Mouse (Mus musculus): ENCODE measurements at regions not wholly inside any gene's neighbourhood (a gene's known extent, or its start where the extent isn't known, plus 50 kb on each side); places are given as distances from the start of the nearest gene placed in this dataset.

DNA sequence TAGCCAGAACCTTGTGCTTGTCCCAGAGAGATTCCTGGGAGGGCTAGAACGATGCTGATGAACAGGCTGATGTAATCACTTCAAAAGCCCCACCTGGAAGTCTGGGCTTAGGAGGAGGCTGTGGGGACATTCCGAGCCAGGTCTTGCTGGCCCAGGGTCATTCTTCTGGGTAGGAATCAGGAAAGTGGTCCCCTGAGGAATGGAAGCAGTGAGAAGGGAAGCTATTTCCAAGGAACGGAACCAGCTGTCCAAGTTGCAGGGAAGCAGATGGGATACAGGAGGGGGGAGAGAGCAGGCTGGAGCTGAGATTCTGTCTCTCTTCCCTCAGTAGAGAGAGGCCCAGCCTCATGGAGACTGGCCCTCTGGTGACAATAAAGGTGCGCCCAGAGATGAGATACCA is 243.9 kb downstream of the Tcf7l2 start:
- no peak for DNase-seq (ENCODE audit: low read depth, low spot score)

GRCm38 (mm10) chr19:55991791-55992726 is 250.4 kb downstream of the Tcf7l2 start:
- DNase-seq (ENCODE audit: low read depth, low spot score), result no peak

DNA sequence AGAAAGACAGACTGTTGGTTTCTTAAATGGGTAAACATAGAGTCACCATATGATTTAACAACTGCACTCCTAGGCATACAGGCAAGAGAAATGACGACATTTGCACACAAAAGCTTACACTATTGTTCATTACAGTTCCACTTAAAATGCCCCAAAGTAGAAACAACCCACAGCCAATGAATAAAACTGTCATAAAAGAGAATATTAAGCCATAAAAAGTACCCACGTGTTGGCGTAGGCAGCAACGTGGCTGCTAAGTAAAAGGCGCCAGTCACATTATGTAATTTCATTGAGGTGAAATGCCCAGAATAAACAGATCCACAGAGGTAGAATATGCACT is 251.1 kb downstream of the Tcf7l2 start:
- no peak for DNase-seq (ENCODE audit: low read depth, low spot score)

- no peak for DNase-seq (ENCODE audit: low read depth, low spot score)
Measured at GRCm38 (mm10) chr19:55995721-55996120, 254.1 kb downstream of the Tcf7l2 start.

GRCm38 (mm10) chr19:55998454-55999180 is 257.0 kb downstream of the Tcf7l2 start:
- DNase-seq (ENCODE audit: low read depth, low spot score), result no peak

DNA sequence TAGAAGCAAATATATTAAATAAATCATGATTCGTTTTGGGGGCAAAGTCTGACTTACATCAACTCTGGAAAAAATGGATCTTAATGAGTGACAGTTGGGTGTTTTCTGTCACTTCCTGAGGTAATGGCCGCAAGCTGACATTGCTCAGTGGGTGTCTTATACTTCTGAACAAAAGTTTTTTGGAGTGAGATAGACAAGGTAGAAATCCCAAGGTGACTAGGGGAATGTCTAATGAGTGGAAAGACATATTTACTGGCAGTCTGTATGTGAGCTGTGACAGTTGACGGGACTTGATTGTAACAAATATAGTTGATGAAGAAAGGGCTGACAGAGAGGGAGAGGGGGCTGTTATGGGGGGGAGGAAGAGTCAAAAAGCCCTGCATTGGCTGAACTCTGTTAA is 257.8 kb downstream of the Tcf7l2 start:
- DNase-seq (ENCODE audit: low read depth, low spot score), result no peak

DNA sequence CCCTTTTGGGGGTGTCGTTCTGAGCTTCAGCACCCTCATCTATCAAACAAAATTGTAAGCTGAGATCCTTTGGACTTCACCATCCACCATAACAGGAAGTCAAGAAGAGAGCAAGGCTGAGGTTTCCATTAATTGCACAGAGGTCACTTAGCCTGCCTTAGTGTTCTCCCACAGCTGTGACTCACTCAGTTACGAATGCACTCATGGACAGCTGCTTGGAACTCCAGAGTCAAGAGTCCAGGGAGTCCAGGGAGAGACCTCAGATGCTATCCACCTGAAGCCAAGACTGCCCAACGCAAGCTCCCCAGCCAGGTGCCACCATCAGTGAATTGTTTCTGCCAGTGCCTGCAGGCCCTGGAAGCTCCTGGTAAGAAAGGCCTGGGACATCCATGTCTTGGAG is 259.8 kb downstream of the Tcf7l2 start:
- DNase-seq (ENCODE audit: low read depth, low spot score), result no peak

DNA sequence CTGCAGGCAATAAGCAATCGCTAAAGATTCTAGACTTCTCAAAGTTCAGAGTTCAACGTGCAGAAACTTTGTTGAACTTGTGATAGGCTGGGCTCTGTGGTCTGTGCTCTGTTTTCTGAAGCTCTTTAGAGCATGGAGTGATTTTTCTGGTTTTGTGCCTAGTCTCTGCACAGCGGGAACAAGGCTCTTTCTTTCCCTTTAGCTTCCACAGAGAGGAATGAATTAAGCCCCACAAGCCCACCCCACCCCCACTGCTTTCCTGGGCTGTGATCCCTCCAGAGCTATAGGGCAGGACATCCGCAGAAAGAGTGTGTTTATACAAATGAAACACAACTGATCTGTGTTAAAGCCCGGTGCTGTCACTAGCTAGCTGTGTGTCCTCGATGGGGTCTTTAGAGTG is 264.3 kb downstream of the Tcf7l2 start:
- no peak for DNase-seq (ENCODE audit: low read depth, low spot score)

DNA sequence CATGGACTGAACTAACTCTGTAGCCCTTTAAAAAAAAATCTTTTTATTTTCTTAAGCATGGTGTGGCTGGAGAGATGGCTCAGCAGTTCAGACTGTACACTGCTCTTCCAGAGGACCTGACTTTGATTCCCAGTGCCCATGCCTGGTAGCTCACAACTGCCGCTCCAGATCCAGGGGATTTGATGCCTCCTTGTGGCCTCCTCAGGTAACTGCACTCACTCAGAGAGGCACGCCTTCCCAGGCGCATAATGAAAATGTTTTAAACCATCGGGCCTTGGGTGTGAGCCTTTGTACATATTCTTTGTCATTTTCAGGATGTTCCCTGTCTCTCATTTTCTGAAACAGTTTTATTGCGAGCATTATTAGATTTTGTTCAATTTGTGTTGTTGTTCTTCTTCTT is 265.8 kb downstream of the Tcf7l2 start:
- no peak for DNase-seq (ENCODE audit: low read depth, low spot score)

DNA sequence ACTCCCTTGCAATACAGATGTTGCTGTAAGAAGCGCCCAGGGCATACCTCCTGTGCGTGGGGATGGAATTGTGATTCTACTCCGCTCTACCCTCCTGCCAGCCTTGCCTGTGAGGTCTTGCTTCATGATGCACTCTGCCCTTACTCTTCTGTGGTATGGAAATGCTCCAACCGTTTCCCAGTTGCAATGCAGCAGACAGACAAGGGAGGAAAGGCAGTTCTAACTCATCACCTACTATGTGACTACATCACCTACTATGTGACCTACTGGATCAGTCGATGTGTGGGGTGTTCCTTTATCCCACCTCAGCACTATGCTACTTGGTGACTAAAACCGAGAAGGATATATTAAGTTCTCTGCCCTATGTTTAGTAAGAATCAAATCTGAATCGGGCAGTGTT is 269.1 kb downstream of the Tcf7l2 start:
- no peak for DNase-seq (ENCODE audit: low read depth, low spot score)

DNA sequence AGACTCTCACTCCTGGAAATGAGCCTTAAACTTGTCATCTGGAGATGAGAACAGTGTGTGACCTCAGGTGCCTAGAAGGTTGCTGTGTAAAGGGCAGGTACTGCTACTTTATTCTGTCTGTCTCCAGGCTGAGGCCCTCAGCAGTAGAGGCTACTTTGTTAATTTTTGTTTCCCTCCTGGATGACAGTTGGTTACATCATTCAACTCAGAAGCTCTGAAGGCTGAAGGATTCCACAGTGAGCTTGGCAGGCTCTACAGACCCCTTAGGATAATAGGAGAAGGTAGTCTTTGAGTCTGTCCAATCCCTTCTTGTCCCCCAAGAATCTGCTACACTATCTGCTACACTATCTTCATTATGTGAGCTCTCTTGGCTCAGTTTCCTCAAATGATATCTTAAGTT is 269.7 kb downstream of the Tcf7l2 start:
- no peak for DNase-seq (ENCODE audit: low read depth, low spot score)

GRCm38 (mm10) chr19:56016548-56017346 is 270.2 kb upstream of the Habp2 start:
- DNase-seq (ENCODE audit: low read depth, low spot score), result no peak

DNA sequence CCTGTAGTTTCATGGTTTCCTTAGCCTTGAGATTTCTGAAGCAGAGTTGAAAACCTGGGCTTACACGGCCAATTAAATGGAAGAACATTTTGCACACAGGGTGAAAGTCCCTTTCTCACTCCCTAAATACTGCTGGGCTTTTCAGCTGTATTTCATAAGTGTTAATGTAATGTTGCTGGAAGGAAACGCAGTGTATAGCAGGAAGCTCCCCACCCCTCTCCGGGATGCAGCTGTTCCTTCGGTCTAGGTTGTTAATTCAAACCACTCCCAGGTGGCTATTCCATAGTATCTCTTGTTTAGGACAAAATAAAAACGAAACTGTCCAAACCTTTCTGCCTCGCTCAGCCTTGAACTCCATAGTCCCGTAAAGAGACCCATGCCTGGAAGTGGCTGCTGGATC is 269.4 kb upstream of the Habp2 start:
- no peak for DNase-seq (ENCODE audit: low read depth, low spot score)

DNA sequence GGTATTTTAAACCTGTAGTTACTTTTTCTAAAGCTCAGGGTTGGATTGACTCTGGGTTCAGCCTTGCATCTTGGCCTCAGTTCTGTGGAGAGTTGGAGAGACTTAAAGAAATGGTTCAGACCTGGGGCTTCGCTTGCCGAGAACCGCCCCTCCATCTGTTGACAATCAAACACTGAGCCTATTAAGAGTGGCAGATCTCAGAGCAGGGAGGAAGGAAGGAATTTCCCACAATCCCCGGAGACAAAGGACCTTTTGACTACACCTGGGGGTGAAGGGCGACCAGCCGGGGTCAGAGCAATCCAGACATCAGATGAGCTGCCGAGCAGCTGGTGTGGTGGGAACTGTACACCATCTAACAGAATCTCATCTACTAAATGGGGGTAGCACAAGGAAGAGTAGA is 267.8 kb upstream of the Habp2 start:
- no peak for DNase-seq (ENCODE audit: low read depth, low spot score)

DNA sequence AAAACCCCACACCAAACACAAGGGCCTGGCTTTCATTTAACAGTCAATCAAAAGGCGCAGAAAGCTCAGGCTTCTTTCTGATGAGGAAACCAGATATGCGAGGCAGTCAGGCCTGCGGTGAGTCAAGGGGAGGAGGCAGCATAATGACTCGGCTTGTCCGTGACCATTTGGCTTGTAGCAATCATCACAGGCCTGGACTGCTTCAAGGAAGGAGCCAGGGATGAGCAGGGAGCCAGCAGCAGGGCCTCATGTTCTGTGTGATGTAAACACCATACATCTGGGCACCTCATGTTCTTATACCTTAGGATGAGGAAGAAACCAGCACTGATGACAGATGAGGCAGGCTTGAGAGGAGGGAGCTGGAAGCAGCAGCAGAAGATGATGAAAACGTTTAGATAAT is 264.6 kb upstream of the Habp2 start:
- no peak for DNase-seq (ENCODE audit: low read depth, low spot score)

- no peak for DNase-seq (ENCODE audit: low read depth, low spot score)
Measured at GRCm38 (mm10) chr19:56024599-56024998, 262.3 kb upstream of the Habp2 start.

GRCm38 (mm10) chr19:56029428-56030281 is 257.3 kb upstream of the Habp2 start:
- no peak for DNase-seq (ENCODE audit: low read depth, low spot score)

- no peak for DNase-seq (ENCODE audit: low read depth, low spot score)
Measured at GRCm38 (mm10) chr19:56030401-56030925, 256.5 kb upstream of the Habp2 start.

DNA sequence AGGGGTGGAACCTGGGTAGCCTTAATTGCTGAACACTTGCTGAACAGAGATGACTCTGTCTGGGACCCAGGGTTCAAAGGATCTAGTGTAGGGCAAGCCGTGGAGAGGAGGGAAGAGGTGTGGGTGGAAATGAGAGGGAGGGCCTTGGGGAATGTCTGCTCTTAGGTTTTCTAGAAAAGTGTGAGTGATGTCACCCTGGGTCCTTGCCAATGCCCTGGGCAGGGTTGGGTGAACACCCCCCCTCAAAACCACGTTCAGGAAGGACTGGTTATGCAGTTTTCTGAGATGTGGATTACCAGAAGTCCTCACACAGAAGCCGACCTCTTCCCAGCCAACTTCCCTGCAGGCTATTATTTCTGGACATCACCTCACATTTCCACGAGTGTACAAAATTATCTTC is 252.4 kb upstream of the Habp2 start:
- no peak for DNase-seq (ENCODE audit: low read depth, low spot score)

GRCm38 (mm10) chr19:56037584-56037983 is 249.4 kb upstream of the Habp2 start:
- no peak for DNase-seq (ENCODE audit: low read depth, low spot score)
